In genomic region chr11:69421131-69421977, GRCm38 (mm10) we compare ENCODE assay signal across 10 mouse cellular contexts. TPM values are rescaled to one million over a fixed set of nuclear protein-coding genes. Genes with fewer than 3 reads are reported as not detected.
DNase-seq lines count a peak whose midpoint lies in the region; ATAC-seq and TF ChIP-seq lines count a peak whose summit lies in the region.
"Had no signal": no experiment of that assay in that cellular context is flagged by ENCODE, and none has a peak within 500 bp of the region (broad histone marks: within the 10 kb centered on the region; RNA-seq: fewer than 3 reads in every experiment).

No protein-coding gene starts in this region.

- peak overlapping the region; percentile 64 for H3K4me3 ChIP-seq in heart, embryonic 12.5 days
- H3K4me3 ChIP-seq in heart, adult 2 months = no peak overlapping the region
- H3K4me3 ChIP-seq in stomach, embryonic 15.5 days (replicated peaks) = no peak overlapping the region
- no peak overlapping the region for H3K4me3 ChIP-seq in stomach, postnatal 0 days (ENCODE audit: low read depth, low read length)
- H3K4me3 ChIP-seq in limb, embryonic 11.5 days (ENCODE audit: low read depth, low read length) = peak overlapping the region; percentile 9; the same call in 1 of the 2 replicates

- no peak for TF ChIP-seq POLR2A in heart, adult 2 months (IDR thresholded peaks at IDR 0.05; ENCODE audit: insufficient read depth, low read depth, low read length)

- H3K4me2 ChIP-seq in heart, embryonic 12.5 days = peak overlapping the region; percentile 88
- H3K4me2 ChIP-seq in stomach, embryonic 15.5 days = peak overlapping the region; percentile 96; the same call in 1 of the 2 replicates
- H3K4me2 ChIP-seq in stomach, postnatal 0 days (replicated peaks; ENCODE audit: low read depth) = no peak overlapping the region
- peak overlapping the region; percentile 84 for H3K4me2 ChIP-seq in limb, embryonic 11.5 days (ENCODE audit: low read depth, severe bottlenecking)

- peaks cover 27% of the 10 kb centered on the region for H3K27me3 ChIP-seq in heart, embryonic 12.5 days (replicated peaks)
- H3K27me3 ChIP-seq in heart, adult 2 months (ENCODE audit: control insufficient read depth, insufficient read depth, low read length) = no peaks in the 10 kb centered on the region
- peaks cover 10% of the 10 kb centered on the region; the same call in 1 of the 2 replicates for H3K27me3 ChIP-seq in stomach, embryonic 15.5 days (replicated peaks)
- H3K27me3 ChIP-seq in stomach, postnatal 0 days (ENCODE audit: control insufficient read depth, insufficient read depth, low read length) = no peaks in the 10 kb centered on the region
- H3K27me3 ChIP-seq in limb, embryonic 11.5 days (ENCODE audit: control insufficient read depth, insufficient read depth, low read length) = peaks cover 14% of the 10 kb centered on the region; the same call in 1 of the 2 replicates
- 0 out of 2 replicates have a peak, but pooled peaks cover 3% of the 10 kb centered on the region for H3K27me3 ChIP-seq in splenic B cell, adult 2 months (ENCODE audit: control insufficient read depth, insufficient read depth, low read length, poor library complexity, severe bottlenecking)

- H3K27ac ChIP-seq in heart, embryonic 12.5 days (ENCODE audit: poor library complexity, severe bottlenecking) = no peak overlapping the region
- H3K27ac ChIP-seq in heart, adult 2 months = no peak overlapping the region
- H3K27ac ChIP-seq in stomach, embryonic 15.5 days = no peak overlapping the region
- H3K27ac ChIP-seq in stomach, postnatal 0 days (replicated peaks) = no peak overlapping the region
- H3K27ac ChIP-seq in limb, embryonic 11.5 days (replicated peaks; ENCODE audit: low read depth, low read length) = no peak overlapping the region

- DNase-seq in heart, adult 2 months = no peak
- no peak for DNase-seq in stomach, postnatal 0 days (ENCODE audit: low spot score)
- no peak for DNase-seq in limb, embryonic 11.5 days (ENCODE audit: low spot score)
- DNase-seq in splenic B cell, adult 2 months (ENCODE audit: low read depth, low spot score) = peak; percentile 6
- DNase-seq in adipocyte (ENCODE audit: low spot score) = no peak
- no peak for DNase-seq in frontal cortex, adult 2 months (ENCODE audit: extremely low spot score in 1 of 2, low spot score in 1 of 2)

- H3K9me3 ChIP-seq in heart, embryonic 12.5 days (replicated peaks) = no peaks in the 10 kb centered on the region
- no peaks in the 10 kb centered on the region for H3K9me3 ChIP-seq in stomach, embryonic 15.5 days
- no peaks in the 10 kb centered on the region for H3K9me3 ChIP-seq in stomach, postnatal 0 days (ENCODE audit: control insufficient read depth, low read length)
- no peaks in the 10 kb centered on the region for H3K9me3 ChIP-seq in limb, embryonic 11.5 days (ENCODE audit: control insufficient read depth, low read length)
- H3K9me3 ChIP-seq: G1E had no signal

- H3K9ac ChIP-seq in heart, embryonic 12.5 days = peak overlapping the region; percentile 58
- no peak overlapping the region for H3K9ac ChIP-seq in heart, adult 2 months (ENCODE audit: low read depth, low read length)
- no peak overlapping the region for H3K9ac ChIP-seq in stomach, embryonic 15.5 days
- no peak overlapping the region for H3K9ac ChIP-seq in stomach, postnatal 0 days (ENCODE audit: low read length)
- peak overlapping the region; percentile 39; the same call in 1 of the 2 replicates for H3K9ac ChIP-seq in limb, embryonic 11.5 days (ENCODE audit: low read length)

- intact Hi-C loops in heart, adult 2 months (cut with DNase I) = loop anchor here (2.0 kb wide), 2 partner anchors 15 to 57 kb away; no protein-coding TSS in a partner anchor

- TF ChIP-seq CTCF in heart, adult 2 months (IDR thresholded peaks at IDR 0.05) = no peak
- TF ChIP-seq CTCF in stomach, postnatal 0 days (IDR thresholded peaks at IDR 0.05; ENCODE audit: low read depth) = no peak

- no peaks in the 10 kb centered on the region for H3K79me2 ChIP-seq in heart, adult 2 months (replicated peaks; ENCODE audit: control insufficient read depth, insufficient read depth, low read length)

- peaks cover 42% of the 10 kb centered on the region for H3K4me1 ChIP-seq in heart, embryonic 12.5 days (replicated peaks)
- peaks cover 4% of the 10 kb centered on the region for H3K4me1 ChIP-seq in heart, adult 2 months (ENCODE audit: control insufficient read depth, insufficient read depth, low read length)
- peaks cover 40% of the 10 kb centered on the region for H3K4me1 ChIP-seq in stomach, embryonic 15.5 days
- H3K4me1 ChIP-seq in stomach, postnatal 0 days (replicated peaks; ENCODE audit: control insufficient read depth, insufficient read depth) = peaks cover 3% of the 10 kb centered on the region; the same call in 1 of the 2 replicates
- H3K4me1 ChIP-seq in limb, embryonic 11.5 days (ENCODE audit: control insufficient read depth, insufficient read depth, low read length) = peaks cover 27% of the 10 kb centered on the region

- no peaks in the 10 kb centered on the region for H3K36me3 ChIP-seq in heart, embryonic 12.5 days
- H3K36me3 ChIP-seq in heart, adult 2 months (ENCODE audit: control insufficient read depth, insufficient read depth, low read length) = no peaks in the 10 kb centered on the region
- H3K36me3 ChIP-seq in stomach, embryonic 15.5 days = no peaks in the 10 kb centered on the region
- no peaks in the 10 kb centered on the region for H3K36me3 ChIP-seq in stomach, postnatal 0 days (ENCODE audit: control insufficient read depth, insufficient read depth, low read length)
- no peaks in the 10 kb centered on the region for H3K36me3 ChIP-seq in limb, embryonic 11.5 days (ENCODE audit: control insufficient read depth, insufficient read depth, low read length)
- H3K36me3 ChIP-seq in splenic B cell, adult 2 months (ENCODE audit: control insufficient read depth, insufficient read depth, low read length, poor library complexity, severe bottlenecking) = no peaks in the 10 kb centered on the region
- H3K36me3 ChIP-seq: G1E had no signal

- ATAC-seq in heart, embryonic 12.5 days (ENCODE audit: insufficient number of reproducible peaks, low FRiP score) = no peak
- ATAC-seq in stomach, embryonic 15.5 days (ENCODE audit: insufficient read depth, low FRiP score, low read depth) = no peak
- ATAC-seq in stomach, postnatal 0 days (ENCODE audit: low FRiP score, low TSS enrichment) = no peak
- ATAC-seq in limb, embryonic 11.5 days (ENCODE audit: insufficient number of reproducible peaks, low FRiP score, low TSS enrichment, low read depth) = no peak

- 19% methylated on average over 25 of the region's 25 CpGs for WGBS in heart, embryonic 12.5 days
- WGBS in heart, adult 2 months = 30% methylated on average over 25 of the region's 25 CpGs
- WGBS in stomach, embryonic 15.5 days = 21% methylated on average over 25 of the region's 25 CpGs
- 32% methylated on average over 25 of the region's 25 CpGs for WGBS in stomach, postnatal 0 days
- 15% methylated on average over 25 of the region's 25 CpGs for WGBS in limb, embryonic 11.5 days

- TF ChIP-seq EP300 in heart, adult 2 months (IDR thresholded peaks at IDR 0.05; ENCODE audit: insufficient read depth, low read depth, low read length) = no peak
- no peak for TF ChIP-seq EP300 in stomach, postnatal 0 days (optimal IDR thresholded peaks at IDR 0.05)

RNA-seq across cellular contexts. Expression of gene Kdm6b, which starts 7.9 kb away (rescaled TPM):
- 24.9 and 25.4 TPM in 2 replicates for polyA plus RNA-seq in heart, embryonic 12.5 days (2016; fragmentation: Nextera tagmentation; extraction: Ambion mirVana)
- 10 to 100 TPM; 19.7 to 27.8 TPM for total RNA-seq in heart, adult 2 months (2021)
- polyA plus RNA-seq in heart, adult 2 months (2012; rRNA removed) = 6.5 and 8.6 TPM in 2 replicates
- 25.4 and 26.5 TPM in 2 replicates for polyA plus RNA-seq in stomach, embryonic 15.5 days (2015; fragmentation: Nextera tagmentation; extraction: Ambion mirVana)
- polyA plus RNA-seq in stomach, postnatal 0 days (2015; fragmentation: Nextera tagmentation; extraction: Ambion mirVana) = 12.9 and 13.1 TPM in 2 replicates
- 42.4 and 44.5 TPM in 2 replicates for polyA plus RNA-seq in limb, embryonic 11.5 days (2014; fragmentation: Nextera tagmentation; extraction: Ambion mirVana)
- 12.3 and 12.7 TPM in 2 replicates for polyA plus RNA-seq in frontal cortex, adult 2 months (2012; rRNA removed)

RNA-seq across cellular contexts. Expression of gene Tmem88, which starts 23.3 kb away (rescaled TPM):
- polyA plus RNA-seq in heart, embryonic 12.5 days (2016; fragmentation: Nextera tagmentation; extraction: Ambion mirVana) = 34.4 and 35.7 TPM in 2 replicates
- 10 to 100 TPM; 20.4 to 21.4 TPM for total RNA-seq in heart, adult 2 months (2021)
- 61.4 and 66.4 TPM in 2 replicates for polyA plus RNA-seq in heart, adult 2 months (2012; rRNA removed)
- polyA plus RNA-seq in stomach, embryonic 15.5 days (2015; fragmentation: Nextera tagmentation; extraction: Ambion mirVana) = 26.7 and 29.4 TPM in 2 replicates
- polyA plus RNA-seq in stomach, postnatal 0 days (2015; fragmentation: Nextera tagmentation; extraction: Ambion mirVana) = 14.9 and 17.8 TPM in 2 replicates
- polyA plus RNA-seq in limb, embryonic 11.5 days (2014; fragmentation: Nextera tagmentation; extraction: Ambion mirVana) = 22.7 and 23.6 TPM in 2 replicates
- polyA plus RNA-seq in frontal cortex, adult 2 months (2012; rRNA removed) = 4.1 and 4.6 TPM in 2 replicates
- total RNA-seq: megakaryocyte-erythroid progenitor cell, adult 5-6 weeks had no signal

RNA-seq across cellular contexts. Expression of gene Cyb5d1, which starts 25.9 kb away (rescaled TPM):
- 24.8 and 27.1 TPM in 2 replicates for polyA plus RNA-seq in heart, embryonic 12.5 days (2016; fragmentation: Nextera tagmentation; extraction: Ambion mirVana)
- total RNA-seq in heart, adult 2 months (2021) = 10 to 100 TPM; 27.9 to 32.1 TPM
- 19.9 and 29.8 TPM in 2 replicates for polyA plus RNA-seq in heart, adult 2 months (2012; rRNA removed)
- polyA plus RNA-seq in stomach, embryonic 15.5 days (2015; fragmentation: Nextera tagmentation; extraction: Ambion mirVana) = 24.9 and 25.3 TPM in 2 replicates
- polyA plus RNA-seq in stomach, postnatal 0 days (2015; fragmentation: Nextera tagmentation; extraction: Ambion mirVana) = 9.1 and 9.5 TPM in 2 replicates
- 29.2 and 37.0 TPM in 2 replicates for polyA plus RNA-seq in limb, embryonic 11.5 days (2014; fragmentation: Nextera tagmentation; extraction: Ambion mirVana)
- 34.2 and 35.7 TPM in 2 replicates for polyA plus RNA-seq in frontal cortex, adult 2 months (2012; rRNA removed)

RNA-seq across cellular contexts. Expression of gene Naa38, which starts 26.1 kb away (rescaled TPM):
- 147 and 150 TPM in 2 replicates for polyA plus RNA-seq in heart, embryonic 12.5 days (2016; fragmentation: Nextera tagmentation; extraction: Ambion mirVana)
- 100 to 1,000 TPM; 102 to 113 TPM for total RNA-seq in heart, adult 2 months (2021)
- 128 and 145 TPM in 2 replicates for polyA plus RNA-seq in heart, adult 2 months (2012; rRNA removed)
- 154 and 179 TPM in 2 replicates for polyA plus RNA-seq in stomach, embryonic 15.5 days (2015; fragmentation: Nextera tagmentation; extraction: Ambion mirVana)
- 153 and 170 TPM in 2 replicates for polyA plus RNA-seq in stomach, postnatal 0 days (2015; fragmentation: Nextera tagmentation; extraction: Ambion mirVana)
- polyA plus RNA-seq in limb, embryonic 11.5 days (2014; fragmentation: Nextera tagmentation; extraction: Ambion mirVana) = 129 and 141 TPM in 2 replicates
- 179 and 182 TPM in 2 replicates for polyA plus RNA-seq in frontal cortex, adult 2 months (2012; rRNA removed)

RNA-seq across cellular contexts. Expression of gene Chd3, which starts 52.1 kb away (rescaled TPM):
- polyA plus RNA-seq in heart, embryonic 12.5 days (2016; fragmentation: Nextera tagmentation; extraction: Ambion mirVana) = 19.2 and 23.5 TPM in 2 replicates
- total RNA-seq in heart, adult 2 months (2021) = 10 to 100 TPM; 18.3 to 20.2 TPM
- polyA plus RNA-seq in heart, adult 2 months (2012; rRNA removed) = 20.3 and 22.2 TPM in 2 replicates
- 53.4 and 54.0 TPM in 2 replicates for polyA plus RNA-seq in stomach, embryonic 15.5 days (2015; fragmentation: Nextera tagmentation; extraction: Ambion mirVana)
- 18.4 and 18.9 TPM in 2 replicates for polyA plus RNA-seq in stomach, postnatal 0 days (2015; fragmentation: Nextera tagmentation; extraction: Ambion mirVana)
- polyA plus RNA-seq in limb, embryonic 11.5 days (2014; fragmentation: Nextera tagmentation; extraction: Ambion mirVana) = 58.6 and 68.0 TPM in 2 replicates
- polyA plus RNA-seq in frontal cortex, adult 2 months (2012; rRNA removed) = 374 and 399 TPM in 2 replicates

Comparison
In these comparisons a context has a peak if more than half of its experiments do, and no peak if none do; other contexts are left out.
1. H3K4me3 ChIP-seq: peak in heart, embryonic 12.5 days (single experiment) and limb, embryonic 11.5 days (single experiment); none in heart, adult 2 months (single experiment), stomach, embryonic 15.5 days (single experiment) and stomach, postnatal 0 days (single experiment).
2. H3K9ac ChIP-seq: peak in heart, embryonic 12.5 days (single experiment) and limb, embryonic 11.5 days (single experiment); none in heart, adult 2 months (single experiment), stomach, embryonic 15.5 days (single experiment) and stomach, postnatal 0 days (single experiment).